Mouse (Mus musculus) lung, postnatal 0 days (tissue): ENCODE data around the gene Skp2. TPM values are rescaled to one million over a fixed set of nuclear protein-coding genes. Genes with fewer than 3 reads are reported as not detected.

Experiments
- ATAC-seq: fragments of 200-750 bp; cut with Nextera tagmentation; 2 replicates; pipeline ENCODE4 v1.8.0; 2017; ENCODE audit warnings: moderate library complexity
- DNase-seq: peaks from one replicate; pipeline ENCODE4 v3.0.0-alpha.2; 2016; ENCODE audit warnings: low spot score
- H3K27ac ChIP-seq: fragments of 300-500 bp; sonication (generic); 2 replicates; pipeline ENCODE4 v1.5.1; 2014; ENCODE audit warnings: antibody characterized with exemption, mild to moderate bottlenecking, low read length, mixed read lengths
- H3K27me3 ChIP-seq: fragments of 300-500 bp; sonication (generic); replicated peaks from 2 replicates; pipeline ENCODE4 v1.6.1; 2014; ENCODE audit warnings: low read length, mixed read lengths; ENCODE audit not compliant: insufficient read depth
- H3K36me3 ChIP-seq: fragments of 300-500 bp; sonication (generic); 2 replicates; pipeline ENCODE4 v1.6.1; 2014; ENCODE audit warnings: low read length, mixed read lengths; ENCODE audit not compliant: insufficient read depth
- H3K4me1 ChIP-seq: fragments of 300-500 bp; sonication (generic); 2 replicates; pipeline ENCODE4 v1.6.1; 2014; ENCODE audit warnings: antibody characterized with exemption, low read depth, low read length, mixed read lengths; ENCODE audit not compliant: insufficient read depth
- H3K4me2 ChIP-seq: fragments of 300-500 bp; sonication (generic); replicated peaks from 2 replicates; pipeline ENCODE4 v1.6.1; 2014; ENCODE audit warnings: low read depth, mild to moderate bottlenecking, low read length, moderate library complexity, mixed read lengths
- H3K4me3 ChIP-seq: fragments of 300-500 bp; sonication (generic); 2 replicates; pipeline ENCODE4 v1.5.1; 2014; ENCODE audit warnings: low read depth, low read length
- H3K9ac ChIP-seq: fragments of 300-500 bp; sonication (generic); replicated peaks from 2 replicates; pipeline ENCODE4 v1.6.1; 2014; ENCODE audit warnings: low read depth, mild to moderate bottlenecking
- H3K9me3 ChIP-seq: fragments of 300-500 bp; sonication (generic); 2 replicates; pipeline ENCODE4 v1.6.1; 2016; ENCODE audit warnings: low read length, mixed read lengths
- CTCF ChIP-seq: IDR thresholded peaks from 2 replicates; pipeline ENCODE4 v1.5.1; 2016; ENCODE audit warnings: antibody characterized with exemption, mild to moderate bottlenecking
- EP300 ChIP-seq: IDR thresholded peaks from 2 replicates; pipeline ENCODE4 v1.6.1; 2016; ENCODE audit warnings: antibody characterized with exemption, mild to moderate bottlenecking, control low read depth
- WGBS: fragments of 180-500 bp; shearing (Covaris S2); extraction: QIAGEN DNeasy Blood & Tissue Kit; methylation state at CpG from one replicate; pipeline ENCODE4 v1.1.7; 2014; 5-methylcytosine and 5-hydroxymethylcytosine counted together
- polyA plus RNA-seq: library from polyadenylated mRNA; unstranded; fragments of >200 nt; fragmentation: Nextera tagmentation; extraction: Ambion mirVana; gene quantifications from 2 replicates; pipeline ENCODE4 v1.2.1, GENCODE M21; 2015

Gene Skp2
- polyA plus RNA-seq, 1 experiment from 2014 or later: 5.0 TPM

GRCm38 (mm10) chr15:9074139-9074538, 81.1 kb downstream of the Skp2 start:
- Histone ChIP-seq H3K9me3 (no peaks in the 10 kb centered on the region), H3K4me1 (peaks cover 30% of the 10 kb centered on the region), H3K36me3 (no peaks in the 10 kb centered on the region), H3K4me2 (no peak overlapping the region; the same call in 1 of the 2 replicates), H3K27me3 (no peaks in the 10 kb centered on the region), H3K4me3 (no peak overlapping the region), H3K9ac (no peak overlapping the region), H3K27ac (peak overlapping the region; percentile 15; the same call in 1 of the 2 replicates)
- 10% methylated on average over 2 of the region's 2 CpGs for WGBS
- DNase-seq (no peak), ATAC-seq (no peak)
- TF ChIP-seq CTCF (no peak), EP300 (no peak)

GRCm38 (mm10) chr15:9073684-9074083, 81.5 kb downstream of the Skp2 start:
- Histone ChIP-seq H3K9me3 (no peaks in the 10 kb centered on the region), H3K9ac (no peak overlapping the region), H3K27me3 (no peaks in the 10 kb centered on the region), H3K36me3 (no peaks in the 10 kb centered on the region), H3K4me2 (peak overlapping the region; percentile 86), H3K4me1 (peaks cover 25% of the 10 kb centered on the region), H3K4me3 (peak overlapping the region; percentile 71; the same call in 1 of the 2 replicates), H3K27ac (peak overlapping the region; percentile 57)
- ATAC-seq (no peak), DNase-seq (no peak)
- no peak for TF ChIP-seq EP300
- no peak for TF ChIP-seq CTCF
- 62% methylated on average over 5 of the region's 5 CpGs for WGBS

GRCm38 (mm10) chr15:9073067-9073608, 82.1 kb downstream of the Skp2 start:
- Histone ChIP-seq H3K9me3 (no peaks in the 10 kb centered on the region), H3K27ac (peak overlapping the region; percentile 57), H3K4me1 (peaks cover 21% of the 10 kb centered on the region), H3K9ac (no peak overlapping the region), H3K4me2 (peak overlapping the region; percentile 86), H3K4me3 (peak overlapping the region; percentile 71; the same call in 1 of the 2 replicates), H3K27me3 (no peaks in the 10 kb centered on the region), H3K36me3 (no peaks in the 10 kb centered on the region)
- ATAC-seq (no peak), DNase-seq (no peak)
- WGBS: 21% methylated on average over 12 of the region's 12 CpGs
- TF ChIP-seq CTCF (no peak), EP300 (0 out of 2 replicates have a peak, but pooled peaks have one; percentile 4)

- ATAC-seq: no peak
- Histone ChIP-seq H3K4me3 (peak overlapping the region; percentile 71), H3K9me3 (no peaks in the 10 kb centered on the region), H3K27me3 (no peaks in the 10 kb centered on the region), H3K9ac (no peak overlapping the region), H3K36me3 (no peaks in the 10 kb centered on the region), H3K4me2 (peak overlapping the region; percentile 86), H3K4me1 (peaks cover 21% of the 10 kb centered on the region), H3K27ac (peak overlapping the region; percentile 90)
- TF ChIP-seq EP300 (0 out of 2 replicates have a peak, but pooled peaks have one; percentile 41), CTCF (no peak)
- peak; percentile 77 for DNase-seq
- 12% methylated on average over 5 of the region's 5 CpGs for WGBS
Observed at GRCm38 (mm10) chr15:9072630-9073029, 82.6 kb downstream of the Skp2 start.

GRCm38 (mm10) chr15:9071556-9072544, 83.4 kb downstream of the Skp2 start:
- H3K4me3 ChIP-seq: peak overlapping the region; percentile 71
- H3K27ac ChIP-seq: peak overlapping the region; percentile 90
- DNase-seq: peak; percentile 62
- peaks cover 21% of the 10 kb centered on the region for H3K4me1 ChIP-seq
- H3K4me2 ChIP-seq: peak overlapping the region; percentile 86
- no peaks in the 10 kb centered on the region for H3K9me3 ChIP-seq
- H3K27me3 ChIP-seq: no peaks in the 10 kb centered on the region
- WGBS: 1% methylated on average over 46 of the region's 66 CpGs
- no peak; the same call in 1 of the 2 replicates for ATAC-seq
- H3K9ac ChIP-seq: peak overlapping the region; percentile 85
- no peaks in the 10 kb centered on the region for H3K36me3 ChIP-seq
- TF ChIP-seq CTCF: no peak; the same call in 1 of the 2 replicates

- peak within 1 kb of the TSS; percentile 90 for H3K27ac ChIP-seq
- ATAC-seq: peak; percentile 98
- no peaks in the 10 kb centered on the region for H3K9me3 ChIP-seq
- no peaks in the 10 kb centered on the region for H3K36me3 ChIP-seq
- H3K4me2 ChIP-seq: peak within 1 kb of the TSS; percentile 86
- peak; percentile 99 for DNase-seq
- WGBS: under 1% methylated on average over 36 of the region's 54 CpGs
- H3K9ac ChIP-seq: peak within 1 kb of the TSS; percentile 85
- TF ChIP-seq EP300 (peak; percentile 59), CTCF (no peak)
- H3K4me1 ChIP-seq: peaks cover 19% of the 10 kb centered on the region
- H3K27me3 ChIP-seq: no peaks in the 10 kb centered on the region
- peak within 1 kb of the TSS; percentile 71 for H3K4me3 ChIP-seq
Observed at GRCm38 (mm10) chr15:9070912-9071555, 84.2 kb downstream of the Skp2 start, which contains the start of gene Nadk2. Gene Nadk2, plus strand, starts transcription at chr15:9071260.
